Mouse (Mus musculus) ES-E14 (cell line): ENCODE results near the gene Me1.

Experiments
- HCFC1 ChIP-seq: IDR thresholded peaks from 2 replicates; pipeline ENCODE4 v1.6.1; 2012; ENCODE audit warnings: low read length, inconsistent platforms, borderline replicate concordance; ENCODE audit not compliant: insufficient read depth
- MAFK ChIP-seq: IDR thresholded peaks from 2 replicates; pipeline ENCODE4 v1.6.1; 2014; ENCODE audit warnings: mild to moderate bottlenecking, low read depth, low read length, inconsistent platforms; ENCODE audit not compliant: insufficient read depth

DNA sequence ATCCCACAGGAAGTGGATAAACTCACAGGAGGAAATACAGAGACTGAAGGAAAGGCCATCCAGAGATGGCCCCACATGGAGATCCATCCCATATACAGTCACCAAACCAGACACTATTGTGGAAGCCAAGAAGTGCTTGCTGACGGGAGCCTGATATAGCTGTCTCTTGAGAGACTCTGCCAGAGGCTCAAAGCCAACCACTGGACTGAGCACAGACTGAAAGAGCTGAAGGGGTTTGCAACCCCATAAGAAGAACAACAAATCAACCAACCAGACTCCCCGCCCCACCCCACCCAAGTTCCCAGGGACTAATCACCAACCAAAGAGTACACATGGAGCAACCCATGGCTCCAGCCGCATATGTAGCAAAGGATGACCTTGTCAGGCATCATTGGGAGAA is 19.5 kb downstream of the Me1 start:
- TF ChIP-seq MAFK = no peak
- no peak for TF ChIP-seq HCFC1
